Mouse (Mus musculus) limb, embryonic 13.5 days (tissue): ENCODE results near the gene Ror1. TPM values are rescaled to one million over a fixed set of nuclear protein-coding genes. Genes with fewer than 3 reads are reported as not detected.

Experiments
- ATAC-seq: fragments of 200-750 bp; cut with Nextera tagmentation; 2 replicates; pipeline ENCODE4 v1.8.0; 2017; ENCODE audit warnings: low read depth, moderate number of reproducible peaks, moderate TSS enrichment; ENCODE audit not compliant: low FRiP score
- H3K27ac ChIP-seq: fragments of 300-500 bp; sonication (generic); 2 replicates; pipeline ENCODE4 v1.5.1; 2015; ENCODE audit warnings: inconsistent platforms, mild to moderate bottlenecking, moderate library complexity
- H3K27me3 ChIP-seq: fragments of 300-500 bp; sonication (generic); 2 replicates; pipeline ENCODE4 v1.6.1; 2015; ENCODE audit warnings: mild to moderate bottlenecking, inconsistent platforms
- H3K36me3 ChIP-seq: fragments of 300-500 bp; sonication (generic); 2 replicates; pipeline ENCODE4 v1.6.1; 2015; ENCODE audit warnings: inconsistent platforms, mild to moderate bottlenecking, moderate library complexity
- H3K4me1 ChIP-seq: fragments of 300-500 bp; sonication (generic); 2 replicates; pipeline ENCODE4 v1.6.1; 2015; ENCODE audit warnings: inconsistent platforms
- H3K4me2 ChIP-seq: fragments of 300-500 bp; sonication (generic); replicated peaks from 2 replicates; pipeline ENCODE4 v1.6.1; 2015; ENCODE audit warnings: inconsistent platforms, mild to moderate bottlenecking, moderate library complexity
- H3K4me3 ChIP-seq: fragments of 300-500 bp; sonication (generic); 2 replicates; pipeline ENCODE4 v1.5.1; 2015; ENCODE audit warnings: moderate library complexity, mild to moderate bottlenecking, inconsistent platforms
- H3K9ac ChIP-seq: fragments of 300-500 bp; sonication (generic); 2 replicates; pipeline ENCODE4 v1.6.1; 2015; ENCODE audit warnings: mild to moderate bottlenecking, inconsistent platforms
- H3K9me3 ChIP-seq: fragments of 300-500 bp; sonication (generic); 2 replicates; pipeline ENCODE4 v1.6.1; 2016; ENCODE audit warnings: inconsistent platforms
- WGBS: fragments of 180-500 bp; shearing (Covaris S2); methylation state at CpG from one replicate; pipeline ENCODE4 v1.1.7; 2015; 5-methylcytosine and 5-hydroxymethylcytosine counted together
- polyA plus RNA-seq: library from polyadenylated mRNA; unstranded; fragments of >200 nt; fragmentation: Nextera tagmentation; extraction: Ambion mirVana; gene quantifications from 2 replicates; pipeline ENCODE4 v1.2.1, GENCODE M21; 2015

Ror1 gene
- polyA plus RNA-seq, 1 experiment from 2014 or later: 11.8 TPM

DNA sequence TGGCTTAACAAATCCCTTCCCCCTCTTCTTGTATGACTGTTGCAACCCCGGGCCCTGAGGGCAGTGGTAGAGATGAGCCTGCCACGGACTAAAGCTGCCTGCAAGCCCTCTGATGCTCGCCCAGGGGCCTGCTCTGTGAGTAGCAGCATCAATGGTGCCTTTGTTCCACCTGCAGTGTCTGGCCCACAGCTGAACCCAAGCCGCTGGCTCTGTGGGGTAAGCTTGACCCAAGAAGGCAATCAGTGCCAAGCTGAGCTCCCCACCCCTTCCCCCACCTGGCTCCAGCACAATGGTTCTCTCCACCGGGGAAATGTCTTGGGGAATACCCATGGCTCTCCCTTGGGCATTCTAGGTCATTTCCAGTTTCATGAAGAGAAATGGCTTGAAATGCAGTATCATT is 260.0 kb downstream of the Ror1 start:
- Histone ChIP-seq H3K4me3 (no peak overlapping the region), H3K4me2 (no peak overlapping the region), H3K27me3 (peaks cover 21% of the 10 kb centered on the region; the same call in 1 of the 2 replicates), H3K4me1 (peaks cover 10% of the 10 kb centered on the region), H3K9ac (no peak overlapping the region), H3K36me3 (no peaks in the 10 kb centered on the region), H3K27ac (no peak overlapping the region), H3K9me3 (0 out of 2 replicates have a peak, but pooled peaks cover 5% of the 10 kb centered on the region)
- 0 out of 2 replicates have a peak, but pooled peaks have one; percentile 15 for ATAC-seq
- 58% methylated on average over 5 of the region's 5 CpGs for WGBS

DNA sequence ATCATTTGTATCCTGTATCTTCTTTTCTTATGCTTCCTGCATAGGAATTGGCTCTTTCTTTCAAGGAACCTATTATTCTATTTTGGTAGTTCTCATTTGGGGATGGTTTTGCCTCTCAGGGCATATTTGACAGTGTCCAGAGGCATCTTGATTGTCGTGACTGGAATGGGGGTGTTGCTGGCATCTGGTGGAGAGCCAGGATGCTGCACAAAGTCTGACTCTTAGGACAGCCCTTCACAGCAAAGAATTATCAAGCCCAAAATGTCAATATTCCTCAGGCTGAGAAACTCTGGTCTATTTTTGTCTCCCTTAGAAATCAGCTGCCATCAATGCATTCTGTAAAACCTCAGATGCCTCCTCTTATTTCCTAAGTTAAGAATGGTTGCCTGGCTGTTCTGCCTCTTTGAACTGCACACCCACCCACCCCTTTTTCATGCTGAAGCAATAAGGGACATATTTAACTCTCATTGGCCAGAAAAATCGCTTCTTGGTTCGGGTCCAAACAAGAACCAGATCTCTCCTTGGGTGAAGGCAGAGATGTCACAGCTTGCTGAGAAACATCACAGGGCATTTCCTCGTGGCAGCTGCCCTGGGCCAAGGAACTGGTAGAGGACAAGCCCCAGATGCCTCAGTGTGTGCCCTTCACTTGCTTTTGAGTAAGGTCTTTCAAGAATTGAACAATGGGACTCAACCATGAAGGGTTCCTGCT is 262.4 kb downstream of the Ror1 start:
- Histone ChIP-seq H3K4me1 (peaks cover 10% of the 10 kb centered on the region), H3K9ac (no peak overlapping the region), H3K27me3 (peaks cover 36% of the 10 kb centered on the region), H3K36me3 (no peaks in the 10 kb centered on the region), H3K4me2 (no peak overlapping the region), H3K4me3 (no peak overlapping the region), H3K9me3 (no peaks in the 10 kb centered on the region), H3K27ac (no peak overlapping the region)
- ATAC-seq: no peak
- WGBS: 66% methylated on average over 4 of the region's 4 CpGs

DNA sequence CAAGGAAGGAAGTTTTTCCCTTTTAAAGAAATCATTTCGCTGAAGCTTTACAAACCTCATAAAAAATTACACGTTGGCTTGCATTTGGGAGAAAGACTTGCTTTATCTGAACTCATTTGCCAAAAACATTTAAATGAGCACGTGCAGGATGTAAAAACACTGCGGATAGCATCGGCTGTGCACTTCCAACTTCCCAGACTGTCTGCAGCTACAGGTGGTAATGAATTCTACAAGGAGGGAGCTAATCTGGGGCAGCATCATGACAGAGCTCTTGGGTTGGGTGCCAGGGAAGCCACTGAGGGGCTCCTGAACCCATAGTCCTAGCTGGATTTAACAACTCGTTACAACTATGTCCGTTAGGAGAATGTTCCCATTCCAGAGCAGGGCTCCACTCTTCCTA is 268.1 kb downstream of the Ror1 start:
- Histone ChIP-seq H3K9me3 (no peaks in the 10 kb centered on the region), H3K9ac (no peak overlapping the region), H3K27ac (no peak overlapping the region), H3K4me1 (peaks cover 28% of the 10 kb centered on the region), H3K27me3 (peaks cover 47% of the 10 kb centered on the region), H3K4me3 (no peak overlapping the region), H3K4me2 (no peak overlapping the region), H3K36me3 (no peaks in the 10 kb centered on the region)
- 58% methylated on average over 7 of the region's 7 CpGs for WGBS
- peak; percentile 24; the same call in 1 of the 2 replicates for ATAC-seq

DNA sequence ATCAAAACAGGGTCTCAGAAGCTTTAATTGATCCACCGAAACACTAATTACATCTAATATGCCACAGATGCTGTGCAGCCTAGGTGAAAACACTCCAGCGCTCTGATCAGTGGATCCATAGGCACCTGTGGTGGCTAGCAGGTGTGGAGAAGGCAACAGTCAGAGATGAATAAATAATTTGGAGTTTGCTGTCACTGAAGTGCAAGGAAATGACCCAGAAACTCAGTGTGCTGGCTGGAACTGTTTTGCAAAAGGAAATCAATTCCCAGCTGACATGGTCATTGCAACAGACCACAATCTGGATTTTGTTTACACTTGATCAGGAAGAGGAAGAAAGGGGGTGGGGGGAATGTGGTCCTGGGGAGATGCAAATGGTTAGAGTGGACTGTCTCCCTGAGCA is 273.1 kb downstream of the Ror1 start:
- ATAC-seq: no peak
- Histone ChIP-seq H3K36me3 (no peaks in the 10 kb centered on the region), H3K4me1 (peaks cover 21% of the 10 kb centered on the region), H3K9me3 (no peaks in the 10 kb centered on the region), H3K4me3 (no peak overlapping the region), H3K4me2 (no peak overlapping the region), H3K27ac (no peak overlapping the region), H3K9ac (no peak overlapping the region), H3K27me3 (peaks cover 57% of the 10 kb centered on the region)
- 41% methylated on average over 2 of the region's 2 CpGs for WGBS

DNA sequence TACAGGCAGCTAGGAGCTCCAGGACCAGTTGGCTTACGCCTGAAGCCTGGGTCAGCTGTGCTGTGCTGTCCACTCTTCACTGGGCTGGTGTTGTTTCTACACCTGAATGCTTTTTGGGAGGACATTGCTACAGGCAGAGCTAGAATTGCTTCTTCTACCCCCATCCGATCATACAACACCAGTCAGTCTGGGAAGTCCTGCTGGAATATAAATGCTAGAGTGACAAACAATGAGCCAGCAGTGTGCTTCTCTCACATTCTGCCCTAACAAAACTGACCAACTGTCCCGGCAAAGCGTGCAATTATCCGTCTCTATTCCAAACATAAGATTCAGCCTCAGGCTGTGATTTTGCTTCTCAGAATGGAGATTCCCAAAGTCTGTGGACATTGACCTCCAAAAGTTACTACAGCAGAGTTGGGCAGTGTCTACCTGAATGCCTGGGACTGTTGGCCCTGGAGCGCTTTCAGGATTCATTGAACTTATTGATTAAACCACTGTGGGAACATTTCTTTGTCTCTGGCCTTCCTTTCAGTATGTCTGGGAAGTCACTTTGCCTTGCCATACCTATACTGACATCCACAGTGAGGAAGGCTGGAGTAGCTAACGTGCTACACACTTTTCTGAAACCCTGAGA is 274.1 kb downstream of the Ror1 start:
- H3K4me3 ChIP-seq: no peak overlapping the region
- no peak overlapping the region for H3K9ac ChIP-seq
- WGBS: 85% methylated on average over 7 of the region's 7 CpGs
- H3K4me1 ChIP-seq: peaks cover 12% of the 10 kb centered on the region
- H3K27me3 ChIP-seq: peaks cover 58% of the 10 kb centered on the region
- H3K4me2 ChIP-seq: no peak overlapping the region
- ATAC-seq: no peak
- H3K27ac ChIP-seq: no peak overlapping the region
- H3K36me3 ChIP-seq: no peaks in the 10 kb centered on the region
- no peaks in the 10 kb centered on the region for H3K9me3 ChIP-seq

GRCm38 (mm10) chr4:100372806-100373205 is 277.2 kb downstream of the Ror1 start:
- no peak overlapping the region for H3K9ac ChIP-seq
- no peaks in the 10 kb centered on the region for H3K36me3 ChIP-seq
- ATAC-seq: no peak
- H3K4me2 ChIP-seq: no peak overlapping the region
- no peak overlapping the region for H3K4me3 ChIP-seq
- 46% methylated on average over 11 of the region's 11 CpGs for WGBS
- H3K27ac ChIP-seq: no peak overlapping the region
- H3K27me3 ChIP-seq: peaks cover 49% of the 10 kb centered on the region
- H3K4me1 ChIP-seq: peaks cover 14% of the 10 kb centered on the region
- H3K9me3 ChIP-seq: no peaks in the 10 kb centered on the region

DNA sequence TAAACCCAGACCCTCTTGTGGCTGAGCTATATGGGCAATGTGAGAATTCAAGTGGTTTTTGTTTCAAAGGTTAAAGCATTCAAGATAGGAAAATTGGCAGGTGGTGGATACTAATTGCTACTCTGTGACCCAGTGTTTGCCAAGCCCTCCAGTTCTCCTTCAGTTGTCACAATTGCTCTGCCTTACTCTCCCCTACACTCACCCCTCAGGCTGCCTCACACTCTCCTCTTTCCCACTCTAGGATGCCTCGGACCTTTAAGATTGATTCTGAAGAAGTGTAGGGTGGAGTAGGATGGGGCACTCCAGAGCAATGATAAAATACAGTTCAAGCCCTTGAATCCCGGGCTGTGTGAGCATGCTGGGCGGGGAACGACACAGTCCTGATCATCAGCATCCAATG is 278.2 kb downstream of the Ror1 start:
- Histone ChIP-seq H3K4me3 (no peak overlapping the region), H3K27ac (no peak overlapping the region), H3K27me3 (peaks cover 40% of the 10 kb centered on the region), H3K4me1 (peaks cover 7% of the 10 kb centered on the region; the same call in 1 of the 2 replicates), H3K9me3 (no peaks in the 10 kb centered on the region), H3K9ac (no peak overlapping the region), H3K36me3 (no peaks in the 10 kb centered on the region), H3K4me2 (no peak overlapping the region)
- no peak for ATAC-seq
- 76% methylated on average over 4 of the region's 4 CpGs for WGBS

GRCm38 (mm10) chr4:100375286-100375685 is 279.7 kb downstream of the Ror1 start:
- Histone ChIP-seq H3K9me3 (no peaks in the 10 kb centered on the region), H3K36me3 (no peaks in the 10 kb centered on the region), H3K4me1 (peaks cover 7% of the 10 kb centered on the region; the same call in 1 of the 2 replicates), H3K4me2 (no peak overlapping the region), H3K27ac (no peak overlapping the region), H3K4me3 (no peak overlapping the region), H3K9ac (no peak overlapping the region), H3K27me3 (peaks cover 28% of the 10 kb centered on the region; the same call in 1 of the 2 replicates)
- 91% methylated on average over 5 of the region's 5 CpGs for WGBS
- no peak for ATAC-seq

- Histone ChIP-seq H3K36me3 (no peaks in the 10 kb centered on the region), H3K4me2 (no peak overlapping the region), H3K9ac (no peak overlapping the region), H3K27me3 (peaks cover 21% of the 10 kb centered on the region; the same call in 1 of the 2 replicates), H3K4me3 (no peak overlapping the region), H3K4me1 (peaks cover 7% of the 10 kb centered on the region; the same call in 1 of the 2 replicates), H3K9me3 (no peaks in the 10 kb centered on the region), H3K27ac (no peak overlapping the region)
- no peak; the same call in 1 of the 2 replicates for ATAC-seq
- WGBS: 37% methylated on average over 6 of the region's 6 CpGs
Observed at GRCm38 (mm10) chr4:100376163-100376562, 280.6 kb downstream of the Ror1 start.

- no peak overlapping the region for H3K4me3 ChIP-seq
- ATAC-seq: no peak
- no peak overlapping the region for H3K4me2 ChIP-seq
Observed at GRCm38 (mm10) chr4:100377231-100377630, 281.6 kb downstream of the Ror1 start.

GRCm38 (mm10) chr4:100377996-100378395 is 282.4 kb downstream of the Ror1 start:
- Histone ChIP-seq H3K27ac (no peak overlapping the region), H3K4me3 (no peak overlapping the region), H3K27me3 (0 out of 2 replicates have a peak, but pooled peaks cover 16% of the 10 kb centered on the region), H3K9ac (no peak overlapping the region), H3K9me3 (no peaks in the 10 kb centered on the region), H3K4me1 (peaks cover 7% of the 10 kb centered on the region; the same call in 1 of the 2 replicates), H3K4me2 (no peak overlapping the region), H3K36me3 (no peaks in the 10 kb centered on the region)
- no peak for ATAC-seq
- 82% methylated on average over 4 of the region's 4 CpGs for WGBS

More at GRCm38 (mm10) chr4:100377231-100377630, 281.6 kb downstream of the Ror1 start:
- 71% methylated on average over 3 of the region's 3 CpGs for WGBS
- Histone ChIP-seq H3K9ac (no peak overlapping the region), H3K9me3 (no peaks in the 10 kb centered on the region), H3K36me3 (no peaks in the 10 kb centered on the region), H3K27me3 (0 out of 2 replicates have a peak, but pooled peaks cover 18% of the 10 kb centered on the region), H3K4me1 (peaks cover 7% of the 10 kb centered on the region; the same call in 1 of the 2 replicates), H3K27ac (no peak overlapping the region)

GRCm38 (mm10) chr4:100381760-100382159 is 286.2 kb downstream of the Ror1 start:
- H3K4me3 ChIP-seq: no peak overlapping the region
- ATAC-seq: no peak
- H3K27ac ChIP-seq: no peak overlapping the region
- peaks cover under 1% of the 10 kb centered on the region; the same call in 1 of the 2 replicates for H3K4me1 ChIP-seq
- no peak overlapping the region for H3K4me2 ChIP-seq
- no peak overlapping the region for H3K9ac ChIP-seq
- H3K36me3 ChIP-seq: no peaks in the 10 kb centered on the region
- H3K27me3 ChIP-seq: 0 out of 2 replicates have a peak, but pooled peaks cover 12% of the 10 kb centered on the region
- 74% methylated on average over 4 of the region's 4 CpGs for WGBS
- H3K9me3 ChIP-seq: no peaks in the 10 kb centered on the region
